Mouse (Mus musculus): ENCODE measurements around the gene Borcs6.

Gene Borcs6

DNA sequence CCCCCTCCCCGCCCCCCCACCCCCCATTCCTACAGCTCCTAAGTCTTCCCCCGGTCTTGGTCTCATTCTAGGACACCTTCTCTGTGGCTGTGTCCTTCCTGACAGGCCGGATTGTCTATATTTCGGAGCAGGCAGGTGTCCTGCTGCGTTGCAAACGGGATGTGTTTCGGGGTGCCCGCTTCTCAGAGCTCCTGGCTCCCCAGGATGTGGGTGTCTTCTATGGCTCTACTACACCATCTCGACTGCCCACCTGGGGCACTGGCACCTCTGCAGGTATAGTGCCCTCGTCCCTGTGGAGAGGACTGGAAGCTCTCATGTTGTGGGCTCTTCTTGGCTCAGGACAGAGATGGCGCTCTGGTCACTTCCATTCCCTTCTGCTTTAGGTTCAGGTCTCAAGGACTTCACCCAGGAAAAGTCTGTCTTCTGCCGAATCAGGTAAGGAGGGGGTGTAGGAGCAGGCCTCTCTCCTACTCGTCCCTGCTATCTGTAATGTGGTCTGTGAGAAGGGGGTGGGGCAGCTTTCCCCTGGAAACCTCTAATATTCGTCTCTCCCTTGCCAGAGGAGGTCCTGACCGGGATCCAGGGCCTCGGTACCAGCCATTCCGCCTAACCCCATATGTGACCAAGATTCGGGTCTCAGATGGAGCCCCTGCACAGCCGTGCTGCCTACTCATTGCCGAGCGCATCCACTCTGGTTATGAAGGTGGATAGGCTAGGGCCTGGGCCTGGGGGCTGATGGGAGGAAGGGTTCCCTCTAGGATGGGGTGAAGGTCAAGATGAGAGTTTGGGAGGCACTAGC is 42.3 kb downstream of the Borcs6 start:
- peak; percentile 12 for DNase-seq (ENCODE audit: low read depth, low spot score)

- DNase-seq (ENCODE audit: low read depth, low spot score), result peak; percentile 11
Observed at GRCm38 (mm10) chr11:69102403-69102725, 42.8 kb downstream of the Borcs6 start.

DNA sequence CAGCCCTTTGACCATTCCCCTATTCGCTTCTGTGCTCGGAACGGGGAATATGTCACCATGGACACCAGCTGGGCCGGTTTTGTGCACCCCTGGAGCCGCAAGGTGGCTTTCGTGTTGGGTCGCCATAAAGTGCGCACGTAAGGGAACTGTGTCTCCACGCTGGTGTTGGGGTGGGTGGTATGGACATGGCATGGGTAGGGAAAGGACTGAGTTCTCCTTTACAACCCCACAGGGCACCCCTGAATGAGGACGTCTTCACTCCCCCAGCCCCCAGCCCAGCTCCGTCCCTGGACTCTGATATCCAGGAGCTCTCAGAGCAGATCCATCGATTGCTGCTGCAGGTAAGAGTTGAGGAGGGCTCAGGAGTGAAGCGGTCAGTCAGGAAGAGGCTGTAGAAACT is 43.6 kb downstream of the Borcs6 start:
- no peak for DNase-seq (ENCODE audit: low read depth, low spot score)

- DNase-seq (ENCODE audit: low read depth, low spot score), result peak; percentile 4
Observed at GRCm38 (mm10) chr11:69103531-69104435, 44.3 kb downstream of the Borcs6 start.

DNA sequence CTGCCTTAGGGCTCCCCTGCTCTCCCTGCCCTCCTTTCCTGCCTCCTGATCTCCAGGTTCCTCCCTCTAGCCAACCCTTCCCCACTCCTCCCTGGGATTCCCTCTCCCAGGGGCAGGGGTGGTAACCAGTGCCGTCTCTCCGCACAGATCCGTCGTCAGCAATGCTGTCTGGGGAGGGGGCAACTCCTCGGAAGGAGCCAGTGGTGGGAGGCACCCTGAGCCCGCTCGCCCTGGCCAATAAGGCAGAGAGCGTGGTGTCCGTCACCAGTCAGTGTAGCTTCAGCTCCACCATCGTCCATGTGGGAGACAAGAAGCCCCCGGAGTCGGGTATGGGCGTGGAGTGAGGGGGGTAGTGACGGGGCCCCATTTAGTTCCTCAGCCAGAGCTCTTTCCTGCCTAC is 45.0 kb downstream of the Borcs6 start:
- DNase-seq (ENCODE audit: low read depth, low spot score), result no peak

GRCm38 (mm10) chr11:69105227-69105626 is 45.7 kb downstream of the Borcs6 start:
- DNase-seq (ENCODE audit: low read depth, low spot score), result no peak

DNA sequence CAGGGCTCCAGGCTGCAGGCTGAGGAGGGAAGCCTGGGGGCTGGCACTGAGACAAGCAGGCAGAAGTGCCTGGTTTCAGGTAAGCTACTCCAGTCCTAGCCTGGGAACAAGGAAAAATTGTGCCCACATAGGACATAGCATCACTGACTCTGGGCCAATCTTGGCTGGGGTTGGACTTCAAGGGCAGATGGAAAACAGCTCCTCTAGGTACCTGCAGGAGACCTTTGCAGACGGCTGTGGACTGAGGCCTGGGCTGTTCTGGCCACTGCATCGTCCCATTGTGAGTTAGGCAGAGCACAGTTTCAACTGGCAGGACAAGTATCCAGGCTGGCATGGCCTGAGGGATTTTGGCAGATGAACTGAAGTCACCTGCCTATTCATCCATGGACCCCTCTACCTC is 46.3 kb downstream of the Borcs6 start:
- no peak for DNase-seq (ENCODE audit: low read depth, low spot score)

DNA sequence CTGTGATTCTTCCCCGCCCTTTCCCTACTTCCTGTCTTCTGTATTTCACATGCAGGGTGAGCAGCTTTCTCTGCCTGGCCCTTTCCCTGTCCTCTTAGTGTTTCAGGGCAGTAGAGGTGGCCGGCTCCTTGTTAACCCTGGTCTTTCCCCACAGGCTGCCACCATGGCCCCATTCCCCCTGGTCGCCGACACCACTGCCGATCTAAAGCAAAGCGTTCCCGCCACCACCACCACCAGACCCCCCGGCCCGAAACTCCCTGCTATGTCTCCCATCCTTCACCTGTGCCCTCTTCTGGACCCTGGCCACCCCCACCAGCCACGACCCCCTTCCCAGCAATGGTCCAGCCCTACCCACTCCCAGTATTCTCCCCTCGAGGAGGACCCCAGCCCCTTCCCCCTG is 46.8 kb downstream of the Borcs6 start:
- no peak for DNase-seq (ENCODE audit: low read depth, low spot score)

DNA sequence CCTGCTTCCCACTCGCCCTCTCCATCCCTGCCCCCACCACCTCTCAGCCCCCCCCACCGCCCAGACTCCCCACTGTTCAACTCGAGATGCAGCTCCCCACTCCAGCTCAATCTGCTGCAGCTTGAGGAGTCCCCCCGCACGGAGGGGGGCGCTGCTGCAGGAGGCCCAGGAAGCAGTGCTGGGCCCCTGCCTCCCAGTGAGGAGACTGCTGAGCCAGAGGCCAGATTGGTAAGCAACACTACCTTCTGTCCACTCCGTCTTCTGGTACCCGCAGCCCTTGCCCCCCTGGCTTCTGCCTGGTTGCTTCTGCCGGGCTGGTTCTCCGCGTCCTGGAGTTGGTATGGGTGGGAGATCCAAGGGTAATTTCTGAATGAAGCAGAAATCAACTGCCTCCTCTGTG is 47.3 kb downstream of the Borcs6 start:
- no peak for DNase-seq (ENCODE audit: low read depth, low spot score)

DNA sequence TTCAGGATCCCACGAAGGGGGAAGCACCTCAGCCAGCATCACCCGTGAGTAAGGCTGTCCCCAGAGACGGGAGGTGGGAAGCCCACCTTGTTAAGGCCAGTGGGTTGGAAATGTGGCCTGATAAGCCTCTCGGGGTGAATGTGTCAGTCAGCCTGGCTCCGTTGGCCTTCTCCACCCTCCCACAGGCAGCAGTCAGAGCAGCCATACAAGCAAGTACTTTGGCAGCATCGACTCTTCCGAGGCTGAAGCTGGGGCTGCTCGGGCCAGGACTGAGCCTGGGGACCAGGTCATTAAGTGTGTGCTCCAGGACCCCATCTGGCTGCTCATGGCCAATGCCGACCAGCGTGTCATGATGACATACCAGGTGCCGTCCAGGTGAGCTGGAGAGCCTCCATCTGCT is 48.2 kb downstream of the Borcs6 start:
- no peak for DNase-seq (ENCODE audit: low read depth, low spot score)

- no peak for DNase-seq (ENCODE audit: low read depth, low spot score)
Observed at GRCm38 (mm10) chr11:69108223-69108622, 48.7 kb downstream of the Borcs6 start.

GRCm38 (mm10) chr11:69109032-69109900 is 49.7 kb downstream of the Borcs6 start:
- DNase-seq (ENCODE audit: low read depth, low spot score), result no peak

DNA sequence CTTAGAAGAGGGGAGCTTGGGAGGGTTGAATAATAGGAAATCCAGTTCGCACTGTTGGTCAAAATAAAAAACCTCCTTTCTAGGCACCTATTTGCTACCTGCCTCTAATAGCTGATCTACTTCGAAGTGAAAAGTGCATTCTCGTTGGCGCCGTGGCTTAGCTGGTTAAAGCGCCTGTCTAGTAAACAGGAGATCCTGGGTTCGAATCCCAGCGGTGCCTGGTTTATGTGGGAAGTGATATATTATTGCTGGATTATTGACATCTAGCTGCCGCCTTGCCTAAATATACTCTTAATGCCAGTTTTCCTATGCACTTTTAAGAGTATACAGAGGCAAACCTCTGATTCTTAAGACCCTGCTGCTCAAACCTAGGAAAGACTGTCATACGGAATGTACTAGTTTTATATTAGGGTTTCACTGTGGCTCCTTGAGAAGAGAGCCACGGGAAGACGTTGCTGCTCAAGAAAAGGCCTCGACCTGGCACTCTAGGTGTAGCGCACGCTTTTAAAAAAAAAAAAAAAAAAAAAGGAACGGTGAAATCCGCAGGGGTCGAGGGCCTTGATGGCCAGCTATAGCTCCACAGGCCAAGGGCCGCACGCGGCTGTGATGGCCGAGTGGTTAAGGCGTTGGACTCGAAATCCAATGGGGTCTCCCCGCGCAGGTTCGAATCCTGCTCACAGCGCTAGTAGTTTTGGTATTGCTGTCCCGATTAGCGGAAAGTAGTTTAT is 51.0 kb downstream of the Borcs6 start:
- DNase-seq (ENCODE audit: low read depth, low spot score), result peak; percentile 88

All from CD4-positive, CD25-positive, alpha-beta regulatory T cell, adult 2 months (primary cell).